Mouse (Mus musculus) megakaryocyte, embryonic 14.5 days (primary cell): ENCODE measurements at regions not wholly inside any gene's neighbourhood (a gene's known extent, or its start where the extent isn't known, plus 50 kb on each side); places are given as distances from the start of the nearest gene placed in this dataset.

Source experiments
- H3K27me3 ChIP-seq: replicated peaks from 2 replicates; pipeline ENCODE3; 2012; ENCODE audit warnings: inconsistent platforms
- H3K36me3 ChIP-seq: replicated peaks from 2 replicates; pipeline ENCODE3; 2012; ENCODE audit warnings: low read length, inconsistent platforms, mixed read lengths
- H3K4me1 ChIP-seq: 2 replicates; pipeline ENCODE4 v1.6.1; 2012; ENCODE audit warnings: inconsistent platforms
- H3K4me3 ChIP-seq: replicated peaks from 2 replicates; pipeline ENCODE3; 2012; ENCODE audit warnings: moderate library complexity, mild to moderate bottlenecking, inconsistent platforms
- H3K9me3 ChIP-seq: 2 replicates; pipeline ENCODE4 v1.6.1; 2012; ENCODE audit warnings: inconsistent platforms
- FLI1 ChIP-seq: IDR thresholded peaks from 2 replicates; pipeline ENCODE4 v1.6.1; 2012; ENCODE audit warnings: low read length, inconsistent platforms, mixed read lengths
- GATA1 ChIP-seq: IDR thresholded peaks from 3 replicates; pipeline ENCODE4 v1.6.1; 2012; ENCODE audit warnings: mixed read lengths, low read length, inconsistent platforms, borderline replicate concordance

DNA sequence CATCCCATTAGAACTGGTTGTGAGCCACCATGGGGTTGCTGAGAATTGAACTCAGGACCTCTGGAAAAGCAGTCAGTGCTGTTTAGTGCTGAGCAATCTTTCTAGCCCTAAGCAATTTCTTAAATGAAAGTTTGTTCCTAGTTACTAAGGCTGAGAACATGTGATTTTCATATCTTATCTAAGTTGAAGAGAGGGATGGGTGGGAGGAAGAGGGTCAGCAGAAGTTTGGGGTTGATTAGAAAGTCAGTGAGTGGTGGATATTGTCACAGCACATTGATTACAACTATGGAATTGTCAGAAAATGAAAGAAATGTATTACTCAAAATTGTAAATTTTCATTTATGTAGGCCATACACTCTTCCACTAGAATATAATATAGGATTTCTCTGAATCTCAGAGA lies 337.4 kb upstream of the Robo2 start:
- Histone ChIP-seq H3K36me3 (no peaks in the 10 kb centered on the region), H3K27me3 (no peaks in the 10 kb centered on the region), H3K4me3 (no peak overlapping the region), H3K9me3 (no peaks in the 10 kb centered on the region), H3K4me1 (no peaks in the 10 kb centered on the region)
- TF ChIP-seq FLI1: no peak
- no peak for TF ChIP-seq GATA1

DNA sequence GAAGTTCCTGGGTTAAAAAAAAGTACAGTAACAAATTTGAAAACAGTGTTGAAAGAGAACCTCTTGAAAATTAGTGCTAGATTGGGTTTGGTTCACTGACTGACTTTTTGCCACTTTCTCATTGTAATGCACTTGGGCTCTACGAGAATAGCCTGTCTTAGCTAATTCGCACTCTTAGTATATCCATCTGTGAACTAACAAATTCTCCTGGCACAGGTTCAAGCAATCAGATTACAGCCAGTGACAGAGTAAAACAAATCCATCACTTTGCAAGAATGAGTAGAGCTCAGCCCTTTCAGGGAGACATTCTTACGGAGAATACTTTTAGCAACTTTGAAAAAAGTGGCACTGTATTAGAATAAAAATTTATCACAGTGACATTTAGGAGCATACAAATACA lies 331.9 kb upstream of the Robo2 start:
- no peaks in the 10 kb centered on the region for H3K27me3 ChIP-seq
- H3K36me3 ChIP-seq: no peaks in the 10 kb centered on the region
- 0 out of 2 replicates have a peak, but pooled peaks cover 3% of the 10 kb centered on the region for H3K9me3 ChIP-seq
- H3K4me3 ChIP-seq: no peak overlapping the region
- H3K4me1 ChIP-seq: no peaks in the 10 kb centered on the region
- TF ChIP-seq GATA1 (no peak), FLI1 (no peak)

DNA sequence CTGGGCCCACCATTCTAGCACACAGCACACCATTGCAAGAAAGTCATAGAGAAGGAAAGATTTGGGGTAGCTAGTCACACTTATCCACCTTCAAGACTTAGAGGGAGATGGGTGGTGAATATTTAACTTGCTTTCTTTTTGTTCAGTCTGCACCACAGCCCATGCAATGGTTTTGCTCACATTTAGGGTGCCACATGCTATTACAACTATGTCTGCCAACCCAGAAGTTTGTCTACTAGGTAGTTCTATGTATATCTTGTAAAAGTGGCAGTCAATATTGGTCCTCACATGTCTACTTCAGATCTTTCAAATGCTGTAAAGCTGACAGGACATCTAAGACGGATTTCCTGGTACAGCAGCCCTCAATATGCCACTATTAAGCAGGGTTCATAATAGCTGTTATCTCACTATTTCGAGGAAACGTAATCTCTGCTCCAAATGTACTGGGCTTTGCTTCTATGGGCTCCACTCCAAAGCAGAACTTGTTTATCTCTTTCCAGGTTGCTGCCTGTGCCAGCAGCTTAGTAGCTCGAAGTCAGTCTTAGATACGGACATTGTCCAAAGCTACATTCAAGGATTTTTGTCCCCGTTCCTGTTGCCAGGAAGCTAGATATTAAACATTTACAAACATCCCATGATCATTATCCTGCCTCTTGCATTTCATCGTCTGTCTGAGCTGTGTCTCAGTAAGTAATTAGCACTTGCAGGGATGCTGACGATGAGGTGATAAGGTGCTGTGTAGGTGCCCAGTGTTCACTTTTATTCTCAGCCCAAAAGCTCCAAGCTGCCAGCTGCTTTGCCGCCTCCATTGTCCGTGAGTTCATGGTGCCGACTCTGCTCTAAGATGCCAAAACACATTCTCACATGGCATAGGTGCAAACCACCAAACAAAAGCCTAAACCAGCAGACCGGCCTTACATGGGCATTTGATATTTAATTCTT lies 327.8 kb upstream of the Robo2 start:
- TF ChIP-seq FLI1 (no peak), GATA1 (no peak)
- no peak overlapping the region for H3K4me3 ChIP-seq
- no peaks in the 10 kb centered on the region for H3K27me3 ChIP-seq
- 0 out of 2 replicates have a peak, but pooled peaks cover 3% of the 10 kb centered on the region for H3K9me3 ChIP-seq
- H3K4me1 ChIP-seq: no peaks in the 10 kb centered on the region
- no peaks in the 10 kb centered on the region for H3K36me3 ChIP-seq

DNA sequence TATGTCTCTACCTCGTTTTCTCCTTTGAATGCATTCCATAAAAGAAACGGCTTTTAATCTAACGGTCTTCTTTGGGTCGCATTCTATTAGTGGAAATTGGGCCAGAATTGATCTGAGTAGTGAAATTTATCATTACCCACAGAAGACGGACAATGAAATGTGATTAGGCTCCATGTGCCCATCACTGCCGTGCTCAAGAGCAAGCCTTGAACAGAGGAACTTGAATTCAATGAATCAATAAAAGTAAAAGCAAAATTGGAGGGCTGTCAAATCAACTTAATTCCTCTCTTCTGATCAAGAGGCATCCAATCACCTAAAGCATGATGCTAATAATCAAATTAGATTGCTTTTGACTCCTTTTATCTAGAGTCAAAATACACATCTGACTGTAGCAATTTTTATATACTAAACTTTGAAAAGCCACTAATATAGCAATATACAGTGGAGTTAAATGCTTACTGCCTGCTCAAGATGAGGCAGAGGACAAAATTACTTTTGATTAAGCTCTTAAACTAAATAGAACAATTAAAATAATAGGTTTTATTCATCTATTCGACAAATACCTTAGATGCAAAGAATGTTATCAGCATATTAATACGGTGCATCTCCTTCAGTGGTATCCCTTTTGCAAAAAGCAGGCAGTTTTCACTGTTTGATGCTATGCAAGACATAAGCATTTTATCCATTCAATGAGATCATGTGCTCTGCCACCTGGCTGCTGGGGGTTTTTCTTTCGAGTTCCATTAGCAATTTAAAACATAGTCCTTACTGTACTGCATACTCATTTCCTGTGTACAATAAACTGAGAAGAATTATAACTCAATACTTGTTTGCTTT lies 321.5 kb upstream of the Robo2 start:
- Histone ChIP-seq H3K36me3 (no peaks in the 10 kb centered on the region), H3K9me3 (no peaks in the 10 kb centered on the region), H3K4me3 (no peak overlapping the region), H3K4me1 (no peaks in the 10 kb centered on the region), H3K27me3 (no peaks in the 10 kb centered on the region)
- no peak for TF ChIP-seq FLI1
- TF ChIP-seq GATA1: no peak

DNA sequence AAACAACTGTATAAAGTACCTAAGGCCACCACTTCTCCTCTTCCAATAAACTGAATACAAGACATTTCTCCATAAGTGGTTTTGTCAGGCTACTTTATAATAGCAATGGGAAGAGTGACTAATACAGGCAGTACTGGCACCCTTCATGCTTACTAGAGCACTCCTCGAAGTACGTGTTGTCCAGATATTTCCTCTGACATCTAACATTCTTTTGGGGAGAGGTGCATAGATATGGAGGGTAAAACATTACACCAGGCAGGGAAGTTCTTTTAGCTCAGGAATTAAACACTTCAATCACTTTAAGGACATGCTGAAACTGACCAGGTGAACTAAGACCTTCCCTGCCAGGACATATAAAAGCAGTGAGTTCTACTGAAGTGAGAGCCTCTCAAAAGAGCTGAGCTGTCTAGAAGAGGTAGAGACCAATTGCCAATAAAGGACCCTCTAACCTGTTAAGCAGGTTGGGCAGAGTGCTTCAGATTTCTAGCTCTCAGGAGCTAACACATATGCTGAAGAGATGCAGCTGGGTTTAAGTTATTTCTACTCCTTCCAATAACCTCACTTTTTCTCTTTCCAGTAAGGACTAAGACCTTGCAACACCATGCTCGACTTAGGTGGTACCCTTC lies 318.7 kb upstream of the Robo2 start:
- Histone ChIP-seq H3K27me3 (no peaks in the 10 kb centered on the region), H3K9me3 (no peaks in the 10 kb centered on the region), H3K4me3 (no peak overlapping the region), H3K4me1 (no peaks in the 10 kb centered on the region), H3K36me3 (no peaks in the 10 kb centered on the region)
- no peak for TF ChIP-seq FLI1
- TF ChIP-seq GATA1: no peak

DNA sequence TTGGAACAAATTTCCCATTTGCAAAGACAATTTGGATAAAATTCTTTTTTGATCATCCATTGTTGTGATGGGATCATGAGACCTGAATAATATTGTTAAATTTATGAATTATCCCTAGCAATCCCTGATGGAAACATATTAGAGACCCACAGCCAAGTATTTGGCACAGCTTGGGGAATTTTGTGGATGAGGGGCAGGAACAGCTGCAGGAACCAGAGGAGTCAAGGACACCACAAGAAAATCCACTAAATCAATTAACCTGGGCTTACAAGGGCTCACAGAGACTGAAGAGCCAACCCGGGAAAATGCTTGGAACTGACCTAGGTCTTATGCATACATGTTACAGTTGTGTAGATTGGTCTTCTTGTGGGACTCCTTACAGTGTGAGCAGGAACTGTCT lies 311.6 kb upstream of the Robo2 start:
- H3K9me3 ChIP-seq: no peaks in the 10 kb centered on the region
- TF ChIP-seq GATA1 (no peak), FLI1 (no peak)
- no peak overlapping the region for H3K4me3 ChIP-seq
- no peaks in the 10 kb centered on the region for H3K27me3 ChIP-seq
- no peaks in the 10 kb centered on the region for H3K4me1 ChIP-seq
- no peaks in the 10 kb centered on the region for H3K36me3 ChIP-seq

DNA sequence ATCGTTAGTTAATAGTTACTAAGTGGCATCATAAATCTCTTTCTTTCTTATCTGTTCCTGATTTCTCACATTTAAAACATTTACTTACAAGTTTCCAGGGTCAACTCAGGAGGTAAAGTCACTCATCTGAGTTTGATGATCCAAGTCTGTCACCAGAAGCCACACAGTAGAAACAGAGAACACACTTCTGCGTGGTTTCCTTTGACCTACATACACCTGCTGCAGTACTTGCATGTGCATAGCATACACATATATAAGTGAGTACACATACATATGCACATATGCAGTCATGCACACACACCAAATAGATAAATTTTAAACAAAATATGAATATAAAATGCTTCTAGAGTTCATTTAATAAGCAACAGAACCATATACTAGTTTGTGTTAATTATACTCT lies 306.5 kb upstream of the Robo2 start:
- H3K4me3 ChIP-seq: no peak overlapping the region
- TF ChIP-seq GATA1: no peak
- TF ChIP-seq FLI1: no peak

DNA sequence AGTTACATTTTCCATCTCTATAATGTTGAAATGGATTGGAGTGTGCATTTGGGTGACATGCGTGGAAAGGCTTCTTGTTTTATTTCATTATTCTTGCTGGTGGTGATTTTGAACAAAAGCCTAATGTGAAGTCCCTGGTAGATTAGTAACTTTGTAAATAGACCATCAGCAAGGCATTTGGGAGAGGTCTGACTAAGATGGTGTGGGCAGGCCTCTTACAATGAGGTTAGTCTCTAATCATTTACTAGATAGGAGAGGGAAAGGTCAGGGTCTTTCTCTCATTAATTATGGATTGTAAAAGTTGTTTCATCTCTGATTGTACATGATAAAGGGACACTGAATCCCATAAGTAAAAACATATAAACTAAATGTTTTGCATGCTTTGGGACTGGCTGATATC lies 306.0 kb upstream of the Robo2 start:
- no peak for TF ChIP-seq GATA1
- TF ChIP-seq FLI1: no peak
- no peaks in the 10 kb centered on the region for H3K4me1 ChIP-seq

More for the DNA sequence above, 306.5 kb upstream of the Robo2 start:
- Histone ChIP-seq H3K4me1 (no peaks in the 10 kb centered on the region), H3K27me3 (no peaks in the 10 kb centered on the region), H3K9me3 (no peaks in the 10 kb centered on the region), H3K36me3 (no peaks in the 10 kb centered on the region)

DNA sequence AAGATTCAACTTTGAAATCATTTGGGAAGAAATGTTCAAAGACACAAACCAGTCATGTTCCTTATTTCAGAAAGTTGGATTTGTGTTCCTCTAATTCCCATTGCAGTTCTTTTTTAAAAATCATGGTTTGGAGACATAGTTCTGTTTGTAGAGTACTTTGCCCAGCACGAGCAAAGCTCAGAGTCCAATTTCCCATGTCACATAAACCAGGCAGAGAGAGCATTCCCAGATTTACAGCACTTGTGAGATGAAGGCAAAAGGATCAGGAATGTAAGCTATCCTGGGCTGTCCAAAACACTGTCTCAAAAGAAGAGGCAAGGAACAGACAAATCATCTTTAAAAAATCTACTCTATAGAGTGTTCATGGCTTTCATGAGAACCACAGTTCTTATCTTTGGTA lies 303.3 kb upstream of the Robo2 start:
- H3K27me3 ChIP-seq: no peaks in the 10 kb centered on the region
- H3K9me3 ChIP-seq: no peaks in the 10 kb centered on the region
- TF ChIP-seq FLI1 (no peak), GATA1 (no peak)
- no peaks in the 10 kb centered on the region for H3K36me3 ChIP-seq
- H3K4me1 ChIP-seq: no peaks in the 10 kb centered on the region
- no peak overlapping the region for H3K4me3 ChIP-seq

More for the DNA sequence above, 306.0 kb upstream of the Robo2 start:
- no peaks in the 10 kb centered on the region for H3K9me3 ChIP-seq
- H3K27me3 ChIP-seq: no peaks in the 10 kb centered on the region
- H3K4me3 ChIP-seq: no peak overlapping the region
- H3K36me3 ChIP-seq: no peaks in the 10 kb centered on the region
